Mouse (Mus musculus) liver, embryonic 14.5 days (tissue): ENCODE data around the gene Cfap58.
A peak's percentile ranks its signal among the peaks of the same experiment; 100 is the strongest.

Source experiments
- CTCF ChIP-seq: IDR thresholded peaks from 2 replicates; pipeline ENCODE4 v1.5.1; 2016; ENCODE audit warnings: antibody characterized with exemption, low read depth, control low read depth
- EP300 ChIP-seq: IDR thresholded peaks from 2 replicates; pipeline ENCODE4 v1.6.1; 2016; ENCODE audit warnings: antibody characterized with exemption, low read depth

DNA sequence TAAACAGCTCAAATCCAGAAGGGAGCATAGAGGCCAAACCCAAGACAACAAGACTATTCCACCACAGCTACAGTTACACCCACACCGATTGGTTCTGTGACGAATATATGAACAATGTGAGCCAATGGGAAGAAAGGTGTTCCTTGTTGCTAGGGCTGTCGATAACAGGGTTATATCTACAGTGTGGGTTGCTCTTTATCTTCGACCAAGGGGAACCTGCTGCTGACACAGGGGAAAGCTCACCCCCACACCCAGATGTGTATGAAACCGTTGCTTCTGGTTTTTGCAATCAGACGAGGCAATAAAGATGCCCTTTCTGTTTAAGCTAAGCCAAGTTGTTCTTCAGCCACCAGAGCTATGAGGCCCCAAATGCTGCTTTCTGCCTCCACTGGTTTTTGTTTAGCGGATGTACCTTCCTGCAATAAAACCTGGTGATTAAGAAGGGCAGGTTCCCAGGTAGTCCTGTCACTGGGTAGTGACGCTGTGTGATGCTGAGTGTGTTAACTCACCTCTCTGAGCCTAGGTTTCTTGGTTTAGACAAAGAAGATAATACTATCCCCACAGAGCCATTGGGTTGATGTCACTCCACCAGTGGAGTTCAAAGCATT lies 38.9 kb upstream of the Cfap58 start:
- no peak for TF ChIP-seq CTCF
- TF ChIP-seq EP300, result peak; percentile 75
